Mouse (Mus musculus): ENCODE data around the gene Nfs1. TPM values are rescaled to one million over a fixed set of nuclear protein-coding genes. Genes with fewer than 3 reads are reported as not detected.
A peak's percentile ranks its signal among the peaks of the same experiment; 100 is the strongest.
"Not testable (repeated sequence)": the region's sequence is repeated elsewhere in the genome, so short reads cannot be mapped to it uniquely, and the experiment has no call there.

The Nfs1 gene
- polyA plus RNA-seq (2015; fragmentation: Nextera tagmentation; extraction: Ambion mirVana), result 65.0 and 70.9 TPM in 2 replicates

DNA sequence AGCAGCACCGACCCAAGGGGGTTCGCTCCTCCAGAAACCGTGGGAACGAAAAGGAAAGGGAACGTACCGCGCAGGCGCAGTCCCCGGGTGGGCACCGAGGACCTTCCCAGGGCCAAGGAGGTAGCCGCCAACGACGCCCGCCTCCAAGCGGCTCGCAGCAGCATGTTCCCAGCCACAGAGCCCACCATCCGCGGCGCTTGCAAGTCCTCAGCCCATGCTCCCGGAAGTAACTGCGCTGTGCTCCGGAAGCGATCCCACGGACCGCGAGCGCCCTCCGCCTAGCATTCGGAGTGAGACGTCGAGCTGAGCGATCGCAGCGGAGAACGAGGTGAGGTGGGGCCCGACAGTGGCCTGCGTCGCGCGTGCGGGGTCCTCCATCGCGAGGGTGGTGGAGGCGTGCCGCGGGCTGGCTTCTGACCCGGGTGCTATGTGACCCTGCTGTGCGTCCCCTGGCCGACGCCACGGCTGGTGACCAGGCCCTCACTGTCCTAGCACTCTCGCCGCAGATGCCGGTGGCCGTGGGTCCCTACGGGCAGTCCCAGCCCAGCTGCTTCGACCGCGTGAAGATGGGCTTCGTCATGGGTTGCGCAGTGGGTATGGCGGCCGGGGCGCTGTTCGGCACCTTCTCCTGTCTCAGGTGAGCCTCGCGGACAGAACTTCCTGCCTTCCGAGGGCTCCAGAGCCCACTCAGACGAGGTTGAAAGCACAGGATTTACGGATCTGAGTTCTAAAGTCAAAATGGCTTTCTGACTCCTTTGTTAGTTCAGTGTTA lies at the start of gene Nfs1, which contains the start of gene Romo1:
Gene Nfs1 (minus strand): TSS at position 234 of the 772 bp plus-strand sequence.
Gene Romo1 (plus strand): TSS at position 87 of the 772 bp plus-strand sequence.
- peak; percentile 92 for ATAC-seq (ENCODE audit: low read depth)
- H3K27me3 ChIP-seq, result no peaks in the 10 kb centered on the region
- WGBS (ENCODE audit: insufficient replicate concordance), result under 1% methylated on average over 70 of the region's 70 CpGs

DNA sequence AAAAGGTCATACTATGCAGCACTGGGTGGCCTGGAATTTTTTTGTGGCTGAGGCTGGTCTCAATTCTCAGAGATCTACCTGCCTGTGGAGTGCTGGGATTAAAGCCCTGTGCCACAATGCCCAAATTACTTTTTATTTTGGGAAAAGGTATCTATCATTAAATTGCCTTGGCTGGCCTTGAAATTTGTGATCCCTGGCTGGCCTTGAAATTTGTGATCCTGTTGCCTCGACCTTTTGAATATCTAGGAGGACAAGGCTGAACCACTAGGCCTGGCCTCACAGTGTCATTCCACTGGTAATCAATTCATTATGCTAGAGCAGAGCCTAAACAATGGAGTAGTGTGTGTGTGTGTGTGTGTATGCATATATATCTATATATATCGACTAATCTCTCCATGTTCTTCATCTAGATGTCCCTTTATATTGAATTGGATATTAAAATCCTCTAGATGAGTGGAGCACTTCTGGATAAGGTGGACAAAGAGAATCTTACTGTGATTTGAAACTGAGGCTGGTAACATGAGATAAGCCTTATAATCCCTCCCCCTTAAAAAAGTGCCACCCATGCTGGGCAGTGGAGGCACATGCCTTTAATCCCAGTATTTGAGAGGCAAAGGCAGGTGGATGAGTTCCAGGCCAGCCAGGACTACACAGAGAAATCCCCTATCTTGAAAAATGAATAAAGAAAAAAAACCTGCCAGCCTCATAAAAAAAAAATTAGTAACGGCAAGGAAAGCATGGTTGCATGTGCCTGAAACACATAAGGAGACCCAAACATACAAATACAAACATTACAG lies 49.3 kb upstream of the Nfs1 start:
- H3K4me2 ChIP-seq, result no peak overlapping the region
- DNase-seq (no peak), ATAC-seq (ENCODE audit: low read depth) (no peak)
- WGBS (ENCODE audit: insufficient replicate concordance), result 74% methylated on average over 3 of the region's 3 CpGs
- no peaks in the 10 kb centered on the region for H3K27me3 ChIP-seq
- H3K4me1 ChIP-seq (replicated peaks), result peaks cover 42% of the 10 kb centered on the region
- H3K4me3 ChIP-seq (replicated peaks), result no peak overlapping the region
- no peak overlapping the region for H3K9ac ChIP-seq
- H3K36me3 ChIP-seq, result no peaks in the 10 kb centered on the region
- H3K27ac ChIP-seq, result no peak overlapping the region
- no peaks in the 10 kb centered on the region for H3K9me3 ChIP-seq (replicated peaks)

More for the DNA sequence above, at the start of gene Nfs1, which contains the start of gene Romo1:
- Histone ChIP-seq H3K4me2 (peak within 1 kb of the TSS; percentile 96), H3K27ac (peak within 1 kb of the TSS; percentile 94), H3K9me3 (replicated peaks) (no peaks in the 10 kb centered on the region), H3K36me3 (peaks cover 53% of the 10 kb centered on the region), H3K4me3 (replicated peaks) (peak within 1 kb of the TSS; percentile 92), H3K4me1 (replicated peaks) (peaks cover 23% of the 10 kb centered on the region), H3K9ac (peak within 1 kb of the TSS; percentile 92)
- DNase-seq, result peak; percentile 89

DNA sequence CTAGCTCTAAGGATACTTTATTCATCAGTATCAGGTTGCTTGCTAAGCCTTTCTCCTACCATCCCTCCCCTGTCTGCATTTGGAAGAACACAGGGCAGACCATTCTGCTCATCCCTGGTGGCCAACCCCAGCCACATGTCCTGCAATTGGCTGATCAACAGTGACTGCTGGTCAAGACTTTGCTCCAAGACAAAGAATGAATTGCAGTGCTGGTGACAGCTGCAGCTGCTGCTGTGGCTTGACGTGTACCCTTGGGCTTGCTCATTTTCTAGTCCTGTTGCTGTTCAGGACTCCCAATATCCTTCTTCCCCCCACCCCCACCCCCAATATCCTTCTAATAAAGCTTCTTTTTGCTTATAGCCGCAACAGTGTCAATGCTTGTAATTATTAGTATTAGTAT lies 48.1 kb upstream of the Nfs1 start:
- no peak overlapping the region for H3K9ac ChIP-seq
- ATAC-seq (ENCODE audit: low read depth) (no peak), DNase-seq (no peak)
- H3K4me3 ChIP-seq (replicated peaks), result no peak overlapping the region
- H3K27ac ChIP-seq, result no peak overlapping the region
- H3K9me3 ChIP-seq (replicated peaks), result no peaks in the 10 kb centered on the region
- peaks cover 30% of the 10 kb centered on the region for H3K4me1 ChIP-seq (replicated peaks)
- WGBS (ENCODE audit: insufficient replicate concordance), result 77% methylated on average over 2 of the region's 2 CpGs
- no peaks in the 10 kb centered on the region for H3K36me3 ChIP-seq
- no peaks in the 10 kb centered on the region for H3K27me3 ChIP-seq
- no peak overlapping the region for H3K4me2 ChIP-seq

DNA sequence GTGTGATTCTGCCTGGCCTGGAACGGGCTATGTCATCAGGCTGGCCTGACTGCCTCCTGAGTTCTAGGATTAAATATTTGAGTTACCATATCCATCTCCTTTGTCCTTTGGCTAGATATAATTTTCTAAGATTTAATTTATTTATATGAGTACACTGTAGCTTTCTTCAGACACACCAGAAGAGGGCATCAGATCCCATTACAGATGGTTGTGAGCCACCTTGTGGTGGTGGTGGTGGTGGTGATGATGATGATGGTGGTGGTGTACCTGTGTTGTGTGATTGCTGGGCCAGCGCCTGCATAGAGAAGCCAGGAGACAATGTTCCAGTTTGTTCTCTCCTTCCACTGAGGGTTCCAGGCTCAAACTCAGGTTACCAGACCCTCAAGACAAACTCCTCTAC lies 47.6 kb upstream of the Nfs1 start:
- WGBS (ENCODE audit: insufficient replicate concordance), result 77% methylated on average over 2 of the region's 2 CpGs
- ATAC-seq (ENCODE audit: low read depth) (no peak), DNase-seq (no peak)
- Histone ChIP-seq H3K27me3 (no peaks in the 10 kb centered on the region), H3K4me3 (replicated peaks) (no peak overlapping the region), H3K27ac (no peak overlapping the region), H3K4me2 (no peak overlapping the region), H3K9ac (no peak overlapping the region), H3K9me3 (replicated peaks) (no peaks in the 10 kb centered on the region), H3K36me3 (no peaks in the 10 kb centered on the region), H3K4me1 (replicated peaks) (peaks cover 28% of the 10 kb centered on the region)

DNA sequence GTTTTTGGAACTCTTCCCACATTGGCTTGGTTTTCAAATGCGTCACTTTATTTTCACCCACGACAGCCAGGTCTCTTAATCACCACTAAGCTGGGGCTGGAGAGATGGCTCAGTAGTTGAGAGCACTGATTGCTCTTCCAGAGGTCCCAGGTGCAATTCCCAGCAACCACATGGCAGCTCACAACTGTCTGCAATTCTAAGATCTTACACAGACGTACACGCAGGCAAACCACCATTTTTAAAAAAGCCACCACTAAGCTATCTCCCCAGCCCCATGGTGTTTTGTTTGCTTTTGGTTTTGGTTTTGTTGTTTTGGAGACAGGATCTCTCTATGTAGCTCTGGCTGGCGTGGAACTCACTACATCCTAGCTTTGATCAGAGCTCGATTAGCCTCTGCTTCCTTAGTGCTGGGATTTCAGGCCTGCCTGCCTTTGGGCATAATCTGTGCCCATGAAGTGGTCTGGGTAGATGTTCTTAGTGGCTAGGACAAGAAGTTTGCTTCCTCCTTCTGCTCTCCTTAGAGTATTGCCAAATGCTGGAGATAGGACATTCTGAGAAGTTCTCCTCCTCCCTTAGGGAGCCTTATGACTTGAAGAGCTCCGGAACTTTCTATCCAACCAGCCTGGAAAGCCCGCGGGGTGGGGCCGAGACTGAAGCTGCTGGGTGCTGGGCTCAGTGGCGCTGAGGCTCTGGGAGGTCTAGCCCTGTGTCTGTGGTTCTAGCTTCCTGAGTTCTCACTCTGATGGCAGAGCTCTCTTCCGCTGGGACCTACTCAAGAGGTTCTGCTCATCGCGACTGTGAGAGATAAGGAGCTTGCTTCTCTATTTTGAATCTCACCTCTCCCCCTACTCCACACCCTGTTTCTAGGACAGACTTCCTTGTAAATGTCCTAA lies 46.3 kb upstream of the Nfs1 start:
- no peak overlapping the region for H3K4me3 ChIP-seq (replicated peaks)
- H3K9me3 ChIP-seq (replicated peaks), result no peaks in the 10 kb centered on the region
- peaks cover 20% of the 10 kb centered on the region for H3K4me1 ChIP-seq (replicated peaks)
- H3K9ac ChIP-seq, result peak overlapping the region; percentile 42; the same call in 1 of the 2 replicates
- no peaks in the 10 kb centered on the region for H3K27me3 ChIP-seq
- ATAC-seq (ENCODE audit: low read depth) (peak; percentile 58; the same call in 1 of the 2 replicates), DNase-seq (no peak)
- peak overlapping the region; percentile 43 for H3K4me2 ChIP-seq
- WGBS (ENCODE audit: insufficient replicate concordance), result 27% methylated on average over 14 of the region's 14 CpGs
- peak overlapping the region; percentile 13 for H3K27ac ChIP-seq
- no peaks in the 10 kb centered on the region for H3K36me3 ChIP-seq

DNA sequence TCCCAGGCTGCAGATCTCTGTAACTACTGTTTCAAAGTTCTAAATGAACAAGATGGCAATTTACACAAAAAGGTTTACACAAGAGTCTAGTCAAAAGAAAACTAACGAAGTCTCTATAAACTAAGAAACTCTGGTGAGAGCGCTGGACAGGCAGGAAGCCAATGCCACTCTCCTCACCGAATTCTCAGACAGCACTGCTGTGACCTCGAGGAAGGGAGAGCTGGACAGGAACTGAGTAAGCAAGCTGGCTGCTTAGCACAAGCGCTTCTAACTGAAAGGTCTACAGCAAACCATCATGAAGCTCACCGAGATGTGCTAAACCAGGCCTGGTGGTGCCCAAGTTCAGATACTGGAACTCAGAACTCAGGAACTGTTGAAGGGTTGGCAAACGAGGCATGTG lies 45.3 kb upstream of the Nfs1 start:
- not testable (repeated sequence) for ATAC-seq (ENCODE audit: low read depth); H3K9me3 ChIP-seq (replicated peaks); H3K4me3 ChIP-seq (replicated peaks); H3K27ac ChIP-seq; H3K4me2 ChIP-seq; H3K36me3 ChIP-seq; DNase-seq; H3K27me3 ChIP-seq; H3K9ac ChIP-seq
- peaks cover 12% of the 10 kb centered on the region for H3K4me1 ChIP-seq (replicated peaks)
- 42% methylated on average over 7 of the region's 7 CpGs for WGBS (ENCODE audit: insufficient replicate concordance)

DNA sequence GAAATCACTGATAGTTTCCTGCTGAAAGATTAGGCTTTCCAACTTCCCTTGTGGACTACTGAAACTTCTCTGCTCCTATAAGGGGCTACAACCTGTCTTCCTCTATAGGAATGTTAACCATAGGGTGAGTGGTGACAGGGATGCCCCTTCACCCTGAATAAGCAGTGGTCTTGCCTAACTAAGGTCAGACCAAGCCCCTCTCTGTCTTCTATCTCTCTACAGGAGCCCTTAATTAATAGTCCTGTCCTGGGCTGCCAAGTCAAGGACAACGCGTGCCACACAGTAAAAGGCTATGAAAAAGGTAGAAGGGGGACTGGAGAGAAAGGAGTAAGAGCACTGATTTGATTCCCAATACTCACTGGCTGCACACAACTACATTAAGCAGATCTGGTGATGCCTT lies 37.6 kb upstream of the Nfs1 start:
- H3K9ac ChIP-seq, result peak overlapping the region; percentile 77
- 85% methylated on average over 2 of the region's 2 CpGs for WGBS (ENCODE audit: insufficient replicate concordance)

DNA sequence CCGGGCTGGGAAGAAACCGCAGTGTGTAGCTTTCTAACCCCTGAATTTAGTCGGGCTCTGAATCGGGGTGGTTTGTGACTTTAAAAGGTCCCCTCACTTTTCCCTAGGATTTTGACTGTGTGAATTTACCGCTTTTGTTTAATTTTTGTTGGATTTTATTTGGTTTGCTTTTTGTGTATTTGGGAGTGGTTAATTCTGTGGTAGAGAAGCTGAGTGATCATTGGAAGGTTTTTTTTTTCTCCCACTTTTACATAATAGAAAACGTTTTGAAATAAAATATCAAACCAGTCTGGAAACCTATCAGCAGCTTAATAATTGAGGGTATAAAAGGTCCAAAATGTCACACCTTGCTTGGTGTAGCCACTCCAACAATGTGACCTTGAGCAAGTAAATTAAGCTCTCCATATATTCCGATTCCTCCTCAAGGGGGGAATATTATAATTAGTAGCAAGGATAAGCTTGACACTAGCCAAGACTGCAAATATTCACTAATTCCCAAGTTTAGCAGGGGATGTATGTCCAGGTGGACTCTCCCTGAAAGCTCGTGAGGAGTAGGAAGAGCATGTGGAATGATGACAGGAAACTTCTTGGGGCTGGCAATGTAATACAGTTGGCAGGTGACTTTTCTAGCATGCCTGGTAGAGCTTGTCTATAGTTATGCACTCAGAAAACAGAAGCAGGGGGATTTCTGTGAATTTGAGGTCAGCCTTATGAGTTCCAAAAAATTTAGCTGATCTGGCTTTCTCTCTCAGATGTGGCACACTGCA lies 37.0 kb upstream of the Nfs1 start:
- peaks cover 28% of the 10 kb centered on the region for H3K36me3 ChIP-seq
- no peaks in the 10 kb centered on the region for H3K9me3 ChIP-seq (replicated peaks)
- H3K9ac ChIP-seq, result peak overlapping the region; percentile 77
- WGBS (ENCODE audit: insufficient replicate concordance), result 11% methylated on average over 8 of the region's 8 CpGs
- peaks cover 36% of the 10 kb centered on the region for H3K4me1 ChIP-seq (replicated peaks)
- peak overlapping the region; percentile 98 for H3K27ac ChIP-seq
- DNase-seq (no peak), ATAC-seq (ENCODE audit: low read depth) (no peak)
- peak overlapping the region; percentile 75 for H3K4me2 ChIP-seq
- H3K4me3 ChIP-seq (replicated peaks), result peak overlapping the region; percentile 100
- H3K27me3 ChIP-seq, result no peaks in the 10 kb centered on the region

More for the DNA sequence above, 37.6 kb upstream of the Nfs1 start:
- DNase-seq (no peak), ATAC-seq (ENCODE audit: low read depth) (no peak)
- Histone ChIP-seq H3K4me3 (replicated peaks) (peak overlapping the region; percentile 100), H3K4me2 (peak overlapping the region; percentile 75), H3K9me3 (replicated peaks) (no peaks in the 10 kb centered on the region), H3K27ac (peak overlapping the region; percentile 98), H3K36me3 (peaks cover 22% of the 10 kb centered on the region), H3K4me1 (replicated peaks) (peaks cover 34% of the 10 kb centered on the region), H3K27me3 (no peaks in the 10 kb centered on the region)

DNA sequence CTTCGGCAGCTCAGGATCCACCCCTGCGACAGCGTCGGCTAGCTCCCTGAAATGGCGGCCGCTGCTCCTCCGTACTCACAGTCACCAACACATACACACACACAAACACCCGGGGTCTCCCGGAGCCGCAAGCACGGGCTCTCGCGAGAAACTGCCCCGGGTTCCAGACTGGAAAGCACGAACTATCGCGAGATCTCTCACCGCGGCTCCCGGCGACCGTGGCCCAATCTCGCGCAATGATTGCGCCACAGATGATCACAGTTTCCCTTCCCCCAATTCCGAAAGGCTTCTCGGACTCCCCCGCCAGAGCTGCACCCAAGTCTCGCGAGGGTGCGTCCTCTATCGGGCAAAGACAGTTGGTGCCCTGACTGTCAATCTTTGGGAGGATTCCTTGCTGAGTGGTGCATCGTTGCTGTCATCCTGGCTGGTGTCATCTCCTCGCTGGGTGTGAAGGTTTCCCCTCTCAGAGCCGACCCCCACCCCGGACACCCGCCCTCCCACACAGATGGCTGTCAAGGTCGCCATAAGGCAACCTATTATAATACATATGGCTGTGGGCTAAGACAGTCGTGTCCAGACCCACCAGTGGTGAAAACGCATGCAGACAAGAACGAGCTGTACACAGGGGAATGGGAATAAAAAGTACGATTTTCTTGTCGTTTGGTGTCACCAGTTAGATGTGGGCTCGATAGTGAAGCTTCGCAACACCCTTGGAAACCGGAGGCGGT lies 36.3 kb upstream of the Nfs1 start, which contains the start of gene Rbm39:
Gene Rbm39 (minus strand): TSS at position 145 of the 728 bp plus-strand sequence.
- WGBS (ENCODE audit: insufficient replicate concordance), result under 1% methylated on average over 47 of the region's 47 CpGs
- Histone ChIP-seq H3K36me3 (peaks cover 34% of the 10 kb centered on the region), H3K27me3 (no peaks in the 10 kb centered on the region), H3K4me3 (replicated peaks) (peak within 1 kb of the TSS; percentile 100), H3K4me2 (peak within 1 kb of the TSS; percentile 90), H3K27ac (peak within 1 kb of the TSS; percentile 98), H3K9me3 (replicated peaks) (no peaks in the 10 kb centered on the region), H3K4me1 (replicated peaks) (peaks cover 41% of the 10 kb centered on the region), H3K9ac (peak within 1 kb of the TSS; percentile 100)
- ATAC-seq (ENCODE audit: low read depth) (peak; percentile 94), DNase-seq (peak; percentile 99)

DNA sequence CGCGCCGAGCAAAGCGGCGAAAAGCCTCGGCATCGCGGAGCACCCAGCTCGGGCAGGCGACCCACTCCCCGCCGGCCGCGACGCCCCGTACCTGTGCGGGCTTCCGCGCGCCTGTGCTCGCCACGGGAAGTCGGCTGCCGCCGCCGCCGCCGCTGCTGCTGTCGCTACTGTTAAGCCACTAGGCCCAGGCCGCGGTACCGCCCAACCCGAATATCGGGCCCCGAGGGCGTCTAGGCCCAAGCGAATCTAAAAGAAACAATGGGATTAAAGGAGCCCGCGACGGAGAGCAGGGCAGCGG lies 35.8 kb upstream of the Nfs1 start:
- peak; percentile 22 for ATAC-seq (ENCODE audit: low read depth)
- no peak for DNase-seq
- Histone ChIP-seq H3K36me3 (peaks cover 37% of the 10 kb centered on the region), H3K4me3 (replicated peaks) (peak overlapping the region; percentile 100), H3K9me3 (replicated peaks) (no peaks in the 10 kb centered on the region), H3K27ac (peak overlapping the region; percentile 98), H3K4me1 (replicated peaks) (peaks cover 41% of the 10 kb centered on the region), H3K9ac (peak overlapping the region; percentile 100), H3K27me3 (no peaks in the 10 kb centered on the region), H3K4me2 (peak overlapping the region; percentile 90)
- WGBS (ENCODE audit: insufficient replicate concordance), result 0% methylated on average over 38 of the region's 41 CpGs

Data from liver, embryonic 13.5 days (tissue).